Comparison of ENCODE assay signal across 15 mouse cellular contexts in the genomic region with DNA sequence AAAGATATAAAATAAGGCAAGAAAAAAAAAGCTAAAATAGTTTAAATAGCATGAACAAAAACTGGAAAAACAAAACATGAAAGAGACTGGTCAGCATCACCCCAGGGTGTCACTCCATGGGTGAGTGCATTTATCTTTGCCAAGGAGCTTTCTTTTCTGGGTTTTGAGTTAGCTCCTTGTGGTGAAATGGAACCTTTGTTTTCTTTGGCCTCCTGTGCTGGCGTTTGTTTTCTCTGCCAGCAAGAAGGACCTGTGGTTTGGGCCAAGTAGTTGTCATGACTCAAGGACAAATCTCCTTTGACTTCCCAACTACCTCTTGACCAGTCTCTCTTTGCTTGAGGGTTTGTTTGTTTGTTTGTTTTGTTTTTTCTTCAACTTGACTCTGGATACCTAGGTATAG.
"Had no signal": no experiment of that assay in that cellular context is flagged by ENCODE, and none has a peak within 500 bp of the region (broad histone marks: within the 10 kb centered on the region; RNA-seq: fewer than 3 reads in every experiment).

No protein-coding gene starts in this region.

- H3K36me3 ChIP-seq: kidney, embryonic 15.5 days; liver, embryonic 13.5 days had no signal

- DNase-seq: kidney, adult 8-10 months; kidney, postnatal 10 days; kidney, postnatal 4 days; layer of hippocampus, postnatal 36 days; liver, embryonic 13.5 days; lung, adult 2 months; lung, postnatal 14 days; lung, postnatal 4 days; midbrain, embryonic 14.5 days; thymus, adult 2 months; thymus, postnatal 14 days; thymus, postnatal 4 days had no signal

- H3K4me3 ChIP-seq: kidney, embryonic 15.5 days; left cerebral cortex, adult 2 months; liver, embryonic 13.5 days had no signal

- H3K27me3 ChIP-seq: kidney, embryonic 15.5 days; liver, embryonic 13.5 days had no signal

- H3K4me1 ChIP-seq: kidney, embryonic 15.5 days; liver, embryonic 13.5 days had no signal

- H3K27ac ChIP-seq: kidney, embryonic 15.5 days; left cerebral cortex, adult 2 months; liver, embryonic 13.5 days; stomach, postnatal 0 days had no signal
